Comparison of ENCODE assay signal across 14 mouse cellular contexts in genomic region chr13:98879422-98879821, GRCm38 (mm10).
"Had no signal": no experiment of that assay in that cellular context is flagged by ENCODE, and none has a peak within 500 bp of the region (broad histone marks: within the 10 kb centered on the region; RNA-seq: fewer than 3 reads in every experiment).

No protein-coding gene starts in this region.

- H3K27me3 ChIP-seq: midbrain, embryonic 12.5 days; midbrain, embryonic 15.5 days; neural tube, embryonic 12.5 days; stomach, embryonic 15.5 days had no signal

- ATAC-seq: midbrain, embryonic 15.5 days had no signal

- H3K4me2 ChIP-seq: lung, embryonic 14.5 days; midbrain, embryonic 12.5 days; midbrain, embryonic 15.5 days; neural tube, embryonic 12.5 days; stomach, embryonic 15.5 days had no signal

- H3K4me3 ChIP-seq: midbrain, embryonic 10.5 days; midbrain, embryonic 12.5 days; midbrain, embryonic 15.5 days; neural tube, embryonic 12.5 days; stomach, embryonic 15.5 days had no signal

- H3K9ac ChIP-seq: lung, embryonic 14.5 days; midbrain, embryonic 12.5 days; midbrain, embryonic 15.5 days; neural tube, embryonic 12.5 days; stomach, embryonic 15.5 days had no signal

- H3K9me3 ChIP-seq: midbrain, embryonic 10.5 days; midbrain, embryonic 12.5 days; midbrain, embryonic 15.5 days; neural tube, embryonic 12.5 days; stomach, embryonic 15.5 days had no signal

- DNase-seq: lung, adult 18-20 months; lung, embryonic 14.5 days; lung, postnatal 10 days; lung, postnatal 4 days; right cerebral cortex, postnatal 14 days; thymus, adult 2 months; thymus, postnatal 25 days; thymus, postnatal 4 days had no signal

- H3K27ac ChIP-seq: midbrain, embryonic 10.5 days; midbrain, embryonic 12.5 days; midbrain, embryonic 15.5 days; neural tube, embryonic 12.5 days; stomach, embryonic 15.5 days; stomach, postnatal 0 days had no signal

- H3K4me1 ChIP-seq: midbrain, embryonic 10.5 days; midbrain, embryonic 12.5 days; midbrain, embryonic 15.5 days; neural tube, embryonic 12.5 days; stomach, embryonic 15.5 days had no signal
